Mouse (Mus musculus) lung, adult 18-20 months (tissue): ENCODE results near the gene Cdadc1.

ENCODE experiments used
- DNase-seq, 2 experiments: peaks; one replicate each; pipeline ENCODE4 v3.0.0; 2022; ENCODE audit warnings: mixed read lengths in 2 of 2

Cdadc1 gene

DNA sequence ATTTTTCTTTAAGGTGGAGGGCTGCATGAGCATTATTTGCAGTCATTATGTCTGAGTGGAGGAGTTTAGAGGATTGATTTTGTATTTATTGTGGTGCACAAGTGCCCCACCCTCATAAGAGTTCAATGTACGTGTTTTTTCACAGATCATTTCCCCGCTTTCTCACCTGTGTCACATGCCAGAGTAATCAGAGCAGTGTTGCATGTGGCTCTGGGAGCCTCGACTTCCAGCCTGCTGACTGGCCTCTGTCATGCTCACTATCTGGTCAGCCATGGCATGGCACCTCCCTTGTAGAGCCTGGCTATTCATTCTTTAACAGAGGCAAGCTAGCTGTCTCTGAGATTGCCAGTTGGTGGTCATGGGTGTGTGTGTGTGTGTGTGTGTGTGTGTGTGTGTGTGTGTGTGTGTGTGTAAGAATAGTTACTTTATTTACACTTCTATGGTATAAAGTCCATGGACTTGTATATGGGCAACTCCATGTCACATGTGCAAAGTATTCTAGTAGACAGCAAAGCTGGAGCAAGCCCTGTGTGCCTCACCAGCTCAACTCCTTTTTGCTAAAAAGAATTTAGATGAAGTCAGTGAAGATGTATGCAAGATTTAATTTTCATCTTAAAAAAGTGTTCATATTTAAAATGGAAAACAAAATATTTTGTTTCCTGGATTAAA is 54.5 kb downstream of the Cdadc1 start:
- no peak for DNase-seq

DNA sequence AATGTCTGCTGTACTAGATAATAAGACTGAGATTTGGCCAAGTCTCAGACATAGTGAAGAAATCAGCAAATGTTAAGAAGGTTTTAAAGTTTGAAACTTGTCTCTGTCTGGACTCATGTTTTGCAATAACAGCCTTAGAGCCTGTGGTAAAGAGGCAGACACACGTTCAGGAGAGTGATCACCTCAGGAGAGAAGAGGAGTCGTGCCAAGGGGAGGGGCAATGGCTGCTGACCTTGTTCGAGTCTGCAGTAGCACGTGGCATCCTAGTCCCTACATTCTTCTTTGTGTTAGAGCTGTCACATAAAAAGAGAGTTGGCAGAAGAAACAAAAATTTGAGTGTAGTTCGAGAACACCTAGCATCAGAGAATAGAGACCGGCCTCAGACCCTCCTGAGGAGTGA is 57.0 kb downstream of the Cdadc1 start:
- DNase-seq = no peak

DNA sequence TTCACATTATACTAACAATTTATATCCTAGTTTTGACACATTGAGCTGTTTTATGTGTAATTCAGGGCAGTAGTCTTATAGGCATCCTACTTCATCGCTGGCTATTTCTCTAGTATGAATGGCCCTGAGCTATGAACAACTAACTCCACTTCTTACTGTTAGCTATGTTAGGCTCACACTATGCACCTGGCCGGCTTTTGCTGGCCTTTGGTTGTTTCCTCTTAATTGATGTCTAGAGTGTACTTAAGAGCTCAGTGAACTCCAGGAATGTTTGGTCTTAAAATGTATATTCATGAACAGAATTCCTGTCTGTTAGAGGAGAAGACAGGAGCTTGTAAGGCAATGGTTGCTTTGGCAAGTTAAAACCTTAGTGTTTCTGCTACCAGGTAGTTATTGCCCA is 57.5 kb downstream of the Cdadc1 start:
- DNase-seq = no peak

DNA sequence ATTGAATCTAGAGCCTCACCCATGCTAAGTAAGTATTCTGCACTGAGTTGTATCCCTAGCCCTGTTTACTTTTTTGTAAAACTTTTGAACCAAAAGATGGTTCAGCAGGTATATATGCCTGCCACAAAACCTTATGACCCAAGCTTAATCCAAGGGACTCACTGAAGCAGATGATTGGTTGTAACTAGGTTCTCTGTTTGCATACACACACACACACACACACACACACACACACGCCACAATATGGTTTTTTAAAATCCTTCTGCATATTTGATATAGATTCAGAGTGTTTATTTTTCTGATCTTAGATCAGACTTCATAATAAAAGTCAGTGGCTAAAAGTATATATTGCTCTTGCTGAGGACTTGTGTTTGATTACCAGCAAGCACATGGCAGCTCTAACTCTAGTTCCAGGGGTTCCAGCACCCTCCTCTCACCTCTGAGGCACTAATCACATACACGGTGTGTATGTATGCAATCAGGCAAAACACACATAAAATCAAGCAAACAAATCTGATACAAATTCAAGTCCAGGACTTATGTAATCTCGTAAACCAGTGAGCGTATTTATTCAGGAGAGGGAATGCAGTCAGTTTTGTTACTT is 59.8 kb downstream of the Cdadc1 start:
- no peak for DNase-seq

DNA sequence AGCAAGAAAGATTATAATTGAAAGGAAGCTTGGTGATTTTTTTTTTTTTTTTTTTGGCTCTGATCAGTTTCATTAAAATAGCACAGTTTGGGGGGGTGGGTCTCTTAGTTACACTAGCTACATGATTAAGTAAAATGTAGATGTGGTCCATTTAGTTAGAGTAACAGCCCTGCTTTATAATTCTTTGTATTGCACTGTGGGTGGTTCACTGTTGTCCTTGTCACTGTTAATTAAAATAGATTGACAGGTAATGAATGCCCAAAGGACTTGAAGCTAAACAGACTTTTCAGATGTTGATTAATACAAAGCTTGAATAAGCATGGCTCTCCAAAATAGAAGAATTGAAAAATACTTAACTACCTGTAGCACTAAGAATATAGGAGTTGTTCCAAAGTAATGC is 63.9 kb downstream of the Cdadc1 start:
- DNase-seq = no peak

DNA sequence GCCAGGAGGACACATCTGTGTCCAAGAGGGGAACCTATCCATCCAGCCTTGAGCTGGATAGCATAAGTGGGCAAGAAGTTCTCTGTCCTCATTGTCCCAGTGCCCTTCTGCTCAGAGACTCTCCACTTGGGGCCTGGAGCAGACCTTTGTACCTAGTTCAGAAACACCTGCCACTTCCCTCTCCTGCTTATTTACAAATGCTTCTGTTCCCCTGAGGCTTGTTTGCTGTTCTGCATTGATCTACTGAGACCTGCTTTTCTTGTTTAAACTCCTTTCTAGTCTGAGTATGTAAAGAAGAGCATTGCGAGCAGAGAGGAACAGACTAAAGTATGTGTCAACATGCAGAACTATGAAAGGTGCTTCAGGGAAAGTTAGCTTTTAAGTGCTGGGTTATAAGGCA is 64.8 kb downstream of the Cdadc1 start:
- peak in 1 of 2 experiments; percentile 42 for DNase-seq

DNA sequence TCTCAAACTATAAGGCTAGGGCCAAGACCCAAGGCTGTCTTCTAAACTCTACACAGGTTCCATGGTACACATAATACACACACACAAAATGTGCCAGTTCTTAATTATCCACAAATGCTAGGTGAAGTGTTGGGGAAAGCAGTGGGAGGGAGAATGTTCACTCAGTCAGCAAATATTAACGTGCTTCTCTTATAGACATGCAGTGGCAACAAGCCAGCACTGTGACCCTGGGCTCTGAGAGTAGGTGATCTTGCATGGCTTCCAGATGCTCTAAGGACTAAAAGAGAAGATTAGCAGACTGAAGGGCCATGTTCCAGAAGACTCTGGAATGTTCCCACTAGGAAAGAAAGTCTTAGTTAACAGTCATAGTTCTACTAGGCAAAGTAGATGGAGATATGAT is 67.0 kb downstream of the Cdadc1 start:
- DNase-seq = no peak

DNA sequence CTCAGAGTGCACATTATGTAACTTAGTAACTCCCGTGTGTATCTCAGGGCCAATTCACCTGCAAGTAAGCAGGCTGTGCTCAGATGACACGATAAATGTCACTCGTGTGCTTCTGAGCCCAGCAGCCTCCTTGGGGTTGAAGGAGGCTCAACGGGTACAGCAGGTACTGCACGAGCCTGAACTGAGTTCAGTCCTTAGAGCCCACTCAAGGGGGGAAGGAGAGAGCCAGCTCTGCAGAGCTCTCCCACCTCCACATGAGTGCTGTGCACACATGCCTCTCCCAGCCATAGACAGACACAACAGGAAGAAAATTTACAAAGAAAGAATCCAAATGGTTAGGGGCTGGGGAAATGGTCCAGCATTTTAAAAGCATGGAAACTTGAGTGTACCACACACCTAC is 71.9 kb downstream of the Cdadc1 start:
- peak in 1 of 2 experiments; percentile 21 for DNase-seq

DNA sequence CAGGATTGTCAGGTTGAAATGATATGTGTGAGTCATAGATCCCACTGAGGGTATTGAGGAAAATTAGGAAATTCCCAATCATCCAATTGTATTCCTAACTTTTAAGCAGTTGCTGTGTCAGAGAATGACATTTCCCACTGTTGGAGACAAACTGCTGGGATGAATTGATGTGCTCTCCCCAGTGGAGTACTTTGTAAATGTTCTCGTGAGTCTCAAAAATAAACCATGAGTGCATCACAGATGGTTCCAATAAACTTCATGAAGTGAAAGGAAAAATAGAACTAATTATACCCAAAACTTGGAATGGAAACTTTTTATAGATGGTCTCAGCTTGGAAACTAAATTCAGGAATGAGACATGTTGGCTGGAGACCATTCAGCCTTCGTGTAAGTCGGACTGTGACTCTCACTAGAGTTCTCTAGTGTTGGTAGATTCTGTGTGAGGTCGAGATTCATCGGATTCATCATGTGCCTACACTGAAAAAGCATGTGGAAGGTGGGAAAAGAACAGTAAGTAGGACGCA is 83.8 kb downstream of the Cdadc1 start:
- no peak for DNase-seq
